8 mouse cellular contexts compared by ENCODE assay signal in the genomic region with DNA sequence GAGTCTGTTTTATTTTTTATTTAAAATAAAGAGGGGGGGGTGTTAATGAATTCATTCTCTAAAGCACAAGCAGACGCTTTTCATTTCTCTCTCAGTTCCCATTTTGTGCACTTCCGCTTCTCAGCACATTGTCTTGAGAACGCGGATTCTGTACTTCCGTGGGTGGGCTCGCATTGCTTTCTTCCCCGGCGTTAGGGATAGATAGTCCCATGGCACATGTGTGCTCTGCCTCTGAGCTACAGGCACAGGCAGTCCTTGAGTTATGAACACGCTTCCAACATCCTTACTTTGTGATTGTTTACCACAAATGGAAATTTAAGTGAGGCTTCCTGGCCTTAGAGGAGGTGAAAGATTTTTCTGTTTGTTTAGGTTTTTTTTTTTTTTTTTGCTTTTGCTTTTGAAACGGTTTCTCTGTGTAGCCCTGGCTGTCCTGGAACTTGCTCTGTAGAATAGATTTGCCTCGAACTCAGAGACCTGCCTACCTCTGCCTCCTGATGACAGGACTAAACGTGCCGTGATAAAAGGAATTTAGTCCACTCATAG. TPM values are rescaled to one million over a fixed set of nuclear protein-coding genes. Genes with fewer than 3 reads are reported as not detected.
DNase-seq lines count a peak whose midpoint lies in the region; ATAC-seq and TF ChIP-seq lines count a peak whose summit lies in the region.

No protein-coding gene starts in this region.

- H3K9ac ChIP-seq in liver, embryonic 14.5 days (replicated peaks) = no peak overlapping the region
- no peak overlapping the region for H3K9ac ChIP-seq in stomach, postnatal 0 days (ENCODE audit: low read length)

- TF ChIP-seq EP300 in liver, embryonic 14.5 days (IDR thresholded peaks at IDR 0.05; ENCODE audit: low read depth) = no peak
- no peak for TF ChIP-seq EP300 in stomach, postnatal 0 days (optimal IDR thresholded peaks at IDR 0.05)

- peak overlapping the region; percentile 59 for H3K4me2 ChIP-seq in liver, embryonic 14.5 days (ENCODE audit: low read depth)
- H3K4me2 ChIP-seq in stomach, postnatal 0 days (replicated peaks; ENCODE audit: low read depth) = 0 out of 2 replicates have a peak overlapping the region, but pooled peaks have one; percentile 8

- H3K36me3 ChIP-seq in liver, embryonic 14.5 days (replicated peaks; ENCODE audit: control insufficient read depth, insufficient read depth, low read depth) = no peaks in the 10 kb centered on the region
- no peaks in the 10 kb centered on the region for H3K36me3 ChIP-seq in stomach, postnatal 0 days (ENCODE audit: control insufficient read depth, insufficient read depth, low read length)

- H3K4me1 ChIP-seq in embryonic fibroblast, embryonic 13.5 days (ENCODE audit: control insufficient read depth, insufficient read depth, low read length) = no peaks in the 10 kb centered on the region
- peaks cover 0 to 3% of the 10 kb centered on the region in 2 experiments; a peak in 2 of 4 replicates for H3K4me1 ChIP-seq in liver, embryonic 14.5 days (replicated peaks; ENCODE audit: control insufficient read depth in 2 of 2, insufficient read depth in 2 of 2, low read length in 1 of 2)
- H3K4me1 ChIP-seq in stomach, postnatal 0 days (replicated peaks; ENCODE audit: control insufficient read depth, insufficient read depth) = no peaks in the 10 kb centered on the region

- peak; percentile 29 for DNase-seq in kidney, postnatal 36 days
- no peak for DNase-seq in kidney, adult 18-20 months
- no peak for DNase-seq in liver, embryonic 14.5 days (ENCODE audit: low read depth in 3 of 3, low spot score in 3 of 3)
- no peak for DNase-seq in stomach, postnatal 0 days (ENCODE audit: low spot score)
- DNase-seq in cerebellum, adult 8-10 months = no peak
- DNase-seq in right cerebral cortex, adult 18-20 months = no peak

- 38% methylated on average over 13 of the region's 13 CpGs for WGBS in liver, embryonic 14.5 days (ENCODE audit: insufficient replicate concordance)
- 58% methylated on average over 13 of the region's 13 CpGs for WGBS in stomach, postnatal 0 days

- H3K27ac ChIP-seq in embryonic fibroblast, embryonic 13.5 days (ENCODE audit: insufficient read depth, low read length) = 0 out of 2 replicates have a peak overlapping the region, but pooled peaks have one; percentile 1
- no peak overlapping the region for H3K27ac ChIP-seq in liver, embryonic 14.5 days
- peak overlapping the region; percentile 30; the same call in 1 of the 2 replicates for H3K27ac ChIP-seq in stomach, postnatal 0 days (replicated peaks)

- TF ChIP-seq POLR2A in embryonic fibroblast, embryonic 13.5 days (IDR thresholded peaks at IDR 0.05; ENCODE audit: low read depth, low read length) = no peak

- TF ChIP-seq CTCF in embryonic fibroblast, embryonic 13.5 days (IDR thresholded peaks at IDR 0.05; ENCODE audit: borderline replicate concordance, insufficient read depth, low read length) = no peak
- TF ChIP-seq CTCF in liver, embryonic 14.5 days (IDR thresholded peaks at IDR 0.05; ENCODE audit: low read depth) = no peak
- no peak for TF ChIP-seq CTCF in stomach, postnatal 0 days (IDR thresholded peaks at IDR 0.05; ENCODE audit: low read depth)

- no peak overlapping the region for H3K4me3 ChIP-seq in embryonic fibroblast, embryonic 13.5 days (ENCODE audit: insufficient read depth, low read length)
- H3K4me3 ChIP-seq in liver, embryonic 14.5 days (ENCODE audit: insufficient read depth in 1 of 2, low read depth in 2 of 2, low read length in 2 of 2) = no peak overlapping the region
- no peak overlapping the region for H3K4me3 ChIP-seq in stomach, postnatal 0 days (ENCODE audit: low read depth, low read length)

- H3K9me3 ChIP-seq in liver, embryonic 14.5 days (ENCODE audit: control insufficient read depth, low read length) = no peaks in the 10 kb centered on the region
- no peaks in the 10 kb centered on the region for H3K9me3 ChIP-seq in stomach, postnatal 0 days (ENCODE audit: control insufficient read depth, low read length)

- H3K27me3 ChIP-seq in liver, embryonic 14.5 days (ENCODE audit: control insufficient read depth, insufficient read depth, low read length) = no peaks in the 10 kb centered on the region
- H3K27me3 ChIP-seq in stomach, postnatal 0 days (ENCODE audit: control insufficient read depth, insufficient read depth, low read length) = no peaks in the 10 kb centered on the region

- no peak for ATAC-seq in liver, embryonic 14.5 days (ENCODE audit: insufficient read depth)
- no peak for ATAC-seq in stomach, postnatal 0 days (ENCODE audit: low FRiP score, low TSS enrichment)
- ATAC-seq in inflammation-experienced regulatory T-cells, adult 6 months = no peak

RNA-seq across cellular contexts. Expression of a gene that starts 19.3 kb away (rescaled TPM):
- not detected in 2 replicates for polyA plus RNA-seq in embryonic fibroblast, embryonic 13.5 days (2011; ENCODE audit: insufficient read length, low read depth, missing spikeins)
- polyA plus RNA-seq in liver, embryonic 14.5 days (2012; rRNA removed) = not detected in 2 replicates
- polyA plus RNA-seq in liver, embryonic 14.5 days (2014; fragmentation: Nextera tagmentation; extraction: Ambion mirVana) = not detected in 2 replicates
- not detected in 2 replicates for polyA plus RNA-seq in stomach, postnatal 0 days (2015; fragmentation: Nextera tagmentation; extraction: Ambion mirVana)
- under 1 TPM in 2 of 3 experiments, not detected in 1; 0.06 to 0.07 TPM for polyA plus RNA-seq in inflammation-experienced regulatory T-cells, adult 6 months (2017; shearing (Covaris generic))

RNA-seq across cellular contexts. Expression of a gene that starts 22.6 kb away (rescaled TPM):
- 91.2 and 117 TPM in 2 replicates for polyA plus RNA-seq in embryonic fibroblast, embryonic 13.5 days (2011; ENCODE audit: insufficient read length, low read depth, missing spikeins)
- polyA plus RNA-seq in liver, embryonic 14.5 days (2012; rRNA removed) = 17.5 and 21.7 TPM in 2 replicates
- 31.1 and 35.6 TPM in 2 replicates for polyA plus RNA-seq in liver, embryonic 14.5 days (2014; fragmentation: Nextera tagmentation; extraction: Ambion mirVana)
- 44.3 and 44.9 TPM in 2 replicates for polyA plus RNA-seq in stomach, postnatal 0 days (2015; fragmentation: Nextera tagmentation; extraction: Ambion mirVana)
- polyA plus RNA-seq in inflammation-experienced regulatory T-cells, adult 6 months (2017; shearing (Covaris generic)) = 10 to 100 TPM; 29.4 to 33.1 (median 32.4) TPM

RNA-seq across cellular contexts. Expression of a gene that starts 28.9 kb away (rescaled TPM):
- polyA plus RNA-seq in embryonic fibroblast, embryonic 13.5 days (2011; ENCODE audit: insufficient read length, low read depth, missing spikeins) = not detected in 2 replicates
- polyA plus RNA-seq in liver, embryonic 14.5 days (2012; rRNA removed) = not detected in 2 replicates
- not detected in 2 replicates for polyA plus RNA-seq in liver, embryonic 14.5 days (2014; fragmentation: Nextera tagmentation; extraction: Ambion mirVana)
- polyA plus RNA-seq in stomach, postnatal 0 days (2015; fragmentation: Nextera tagmentation; extraction: Ambion mirVana) = 0.42 and 0.70 TPM in 2 replicates
- not detected for polyA plus RNA-seq in inflammation-experienced regulatory T-cells, adult 6 months (2017; shearing (Covaris generic))

RNA-seq across cellular contexts. Expression of a gene that starts 41.8 kb away (rescaled TPM):
- polyA plus RNA-seq in embryonic fibroblast, embryonic 13.5 days (2011; ENCODE audit: insufficient read length, low read depth, missing spikeins) = not detected in 2 replicates
- not detected in 2 replicates for polyA plus RNA-seq in liver, embryonic 14.5 days (2012; rRNA removed)
- not detected in 2 replicates for polyA plus RNA-seq in liver, embryonic 14.5 days (2014; fragmentation: Nextera tagmentation; extraction: Ambion mirVana)
- not detected in 2 replicates for polyA plus RNA-seq in stomach, postnatal 0 days (2015; fragmentation: Nextera tagmentation; extraction: Ambion mirVana)
- not detected for polyA plus RNA-seq in inflammation-experienced regulatory T-cells, adult 6 months (2017; shearing (Covaris generic))

RNA-seq across cellular contexts. Expression of a gene that starts 59.1 kb away (rescaled TPM):
- not detected in 2 replicates for polyA plus RNA-seq in embryonic fibroblast, embryonic 13.5 days (2011; ENCODE audit: insufficient read length, low read depth, missing spikeins)
- polyA plus RNA-seq in liver, embryonic 14.5 days (2012; rRNA removed) = not detected in 2 replicates
- polyA plus RNA-seq in liver, embryonic 14.5 days (2014; fragmentation: Nextera tagmentation; extraction: Ambion mirVana) = not detected in 2 replicates
- polyA plus RNA-seq in stomach, postnatal 0 days (2015; fragmentation: Nextera tagmentation; extraction: Ambion mirVana) = not detected in 2 replicates
- polyA plus RNA-seq in inflammation-experienced regulatory T-cells, adult 6 months (2017; shearing (Covaris generic)) = not detected

Comparison
In these comparisons a context has a peak if more than half of its experiments do, and no peak if none do; other contexts are left out.
1. DNase-seq: peak in kidney, postnatal 36 days (2 of 2); none in kidney, adult 18-20 months (single experiment), liver, embryonic 14.5 days (0 of 3), stomach, postnatal 0 days (single experiment), cerebellum, adult 8-10 months (single experiment) and right cerebral cortex, adult 18-20 months (single experiment).